Mouse (Mus musculus) kidney, postnatal 0 days (tissue): Measurements from ENCODE around the gene Dthd1. TPM values are rescaled to one million over a fixed set of nuclear protein-coding genes. Genes with fewer than 3 reads are reported as not detected.

Experiments used
- ATAC-seq: fragments of 200-750 bp; cut with Nextera tagmentation; replicated peaks from 2 replicates; pipeline ENCODE4 v1.8.0; 2017; ENCODE audit warnings: low read depth, moderate number of reproducible peaks, moderate TSS enrichment, moderate library complexity; ENCODE audit not compliant: low FRiP score
- DNase-seq: peaks from one replicate; pipeline ENCODE4 v3.0.0-alpha.2; 2016; ENCODE audit warnings: low spot score
- H3K27ac ChIP-seq: fragments of 300-500 bp; sonication (generic); 2 replicates; pipeline ENCODE4 v1.5.1; 2014; ENCODE audit warnings: mild to moderate bottlenecking
- H3K27me3 ChIP-seq: fragments of 300-500 bp; sonication (generic); 2 replicates; pipeline ENCODE4 v1.6.1; 2014; ENCODE audit warnings: low read length, mixed read lengths; ENCODE audit not compliant: insufficient read depth
- H3K36me3 ChIP-seq: fragments of 300-500 bp; sonication (generic); 2 replicates; pipeline ENCODE4 v1.6.1; 2014; ENCODE audit warnings: low read length, mixed read lengths; ENCODE audit not compliant: insufficient read depth
- H3K4me1 ChIP-seq: fragments of 300-500 bp; sonication (generic); replicated peaks from 2 replicates; pipeline ENCODE4 v1.6.1; 2014; ENCODE audit warnings: antibody characterized with exemption, low read length, mixed read lengths; ENCODE audit not compliant: insufficient read depth
- H3K4me2 ChIP-seq: fragments of 300-500 bp; sonication (generic); 2 replicates; pipeline ENCODE4 v1.6.1; 2014; ENCODE audit warnings: mild to moderate bottlenecking, low read length, moderate library complexity, mixed read lengths
- H3K4me3 ChIP-seq: fragments of 300-500 bp; sonication (generic); replicated peaks from 2 replicates; pipeline ENCODE4 v1.5.1; 2014; ENCODE audit warnings: low read depth, low read length
- H3K9ac ChIP-seq: fragments of 300-500 bp; sonication (generic); 2 replicates; pipeline ENCODE4 v1.6.1; 2014; ENCODE audit warnings: low read depth, low read length
- H3K9me3 ChIP-seq: fragments of 300-500 bp; sonication (generic); replicated peaks from 2 replicates; pipeline ENCODE4 v1.6.1; 2016; ENCODE audit warnings: low read length, inconsistent platforms, mixed read lengths
- CTCF ChIP-seq: IDR thresholded peaks from 2 replicates; pipeline ENCODE4 v1.5.1; 2016; ENCODE audit warnings: antibody characterized with exemption, low read depth, mild to moderate bottlenecking, moderate library complexity
- WGBS: fragments of 180-500 bp; shearing (Covaris S2); extraction: QIAGEN DNeasy Blood & Tissue Kit; methylation state at CpG from one replicate; pipeline ENCODE4 v1.1.7; 2014; 5-methylcytosine and 5-hydroxymethylcytosine counted together
- polyA plus RNA-seq: library from polyadenylated mRNA; unstranded; fragments of >200 nt; fragmentation: Nextera tagmentation; extraction: Ambion mirVana; gene quantifications from 2 replicates; pipeline ENCODE4 v1.2.1, GENCODE M21; 2015

Dthd1 gene
- polyA plus RNA-seq, 1 experiment from 2014 or later, result not detected

DNA sequence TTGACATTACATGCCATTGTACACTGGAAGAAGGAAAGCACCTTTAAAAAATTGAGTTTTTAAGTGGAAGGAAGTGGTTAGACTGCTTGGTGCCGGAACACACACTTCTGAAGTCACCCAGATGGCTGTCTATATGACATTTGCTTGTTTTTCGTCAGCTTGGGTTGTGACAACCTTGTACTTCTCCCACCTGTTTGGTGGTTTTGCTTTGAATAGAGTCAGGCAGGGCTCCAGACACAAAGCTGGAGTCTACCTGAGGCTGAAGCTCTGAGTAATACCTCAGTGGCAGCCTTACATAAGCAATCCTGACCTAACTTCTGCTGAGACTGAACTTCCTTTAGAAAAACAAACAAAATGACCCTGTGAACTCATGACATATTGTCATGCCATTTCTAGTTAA is 44.7 kb downstream of the Dthd1 start:
- H3K9ac ChIP-seq, result no peak overlapping the region
- ATAC-seq, result no peak

DNA sequence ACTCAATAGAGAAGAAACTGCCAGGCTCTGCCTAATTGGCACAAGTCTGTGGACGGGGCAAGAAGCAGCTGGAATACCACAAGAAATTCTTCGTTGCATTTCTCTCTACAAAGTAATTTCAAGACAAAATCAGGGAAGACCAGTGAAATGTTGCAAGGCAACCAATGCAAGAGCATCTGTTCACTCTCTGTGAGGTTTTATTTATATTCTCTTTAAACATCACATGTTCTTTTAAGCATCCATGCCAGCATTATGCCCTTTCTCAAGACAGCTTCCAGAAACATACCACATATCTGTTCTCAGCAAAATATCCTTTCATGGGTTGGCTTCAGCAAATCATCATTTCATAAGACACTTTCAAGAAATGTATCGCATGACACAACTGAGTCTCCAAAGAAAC is 50.7 kb downstream of the Dthd1 start:
- no peak overlapping the region for H3K9ac ChIP-seq
- no peak for TF ChIP-seq CTCF
- 81% methylated on average over 3 of the region's 3 CpGs for WGBS

More for the DNA sequence above, 44.7 kb downstream of the Dthd1 start:
- Histone ChIP-seq H3K36me3 (no peaks in the 10 kb centered on the region), H3K4me3 (no peak overlapping the region), H3K27me3 (no peaks in the 10 kb centered on the region), H3K4me1 (no peaks in the 10 kb centered on the region), H3K4me2 (no peak overlapping the region), H3K9me3 (no peaks in the 10 kb centered on the region), H3K27ac (no peak overlapping the region)
- WGBS, result 59% methylated on average over 2 of the region's 2 CpGs
- no peak for TF ChIP-seq CTCF
- no peak for DNase-seq

DNA sequence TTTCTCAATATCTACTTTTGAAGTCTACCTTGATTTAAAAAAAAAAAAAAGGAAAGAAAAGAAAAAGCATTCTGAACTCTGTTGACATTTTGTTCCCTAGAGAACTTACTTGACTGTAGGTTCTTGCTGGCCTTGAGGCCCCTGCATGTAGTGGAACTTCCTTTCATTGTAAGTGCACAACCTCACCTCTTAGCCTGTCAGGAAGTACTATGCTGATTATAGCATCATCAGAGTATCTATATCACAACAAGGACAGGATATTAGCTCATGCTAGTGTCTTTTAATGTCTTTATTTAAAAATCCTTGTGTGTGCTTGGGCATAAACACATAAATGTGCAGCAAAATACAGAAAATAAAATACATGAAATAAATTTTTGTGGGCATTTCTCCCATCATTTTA is 53.4 kb downstream of the Dthd1 start:
- Histone ChIP-seq H3K4me2 (no peak overlapping the region), H3K36me3 (no peaks in the 10 kb centered on the region), H3K27ac (no peak overlapping the region), H3K4me1 (no peaks in the 10 kb centered on the region), H3K9ac (no peak overlapping the region), H3K4me3 (no peak overlapping the region), H3K27me3 (no peaks in the 10 kb centered on the region), H3K9me3 (no peaks in the 10 kb centered on the region)
- no peak for TF ChIP-seq CTCF
- ATAC-seq (no peak), DNase-seq (peak; percentile 2)

More for the DNA sequence above, 50.7 kb downstream of the Dthd1 start:
- Histone ChIP-seq H3K4me3 (no peak overlapping the region), H3K27ac (no peak overlapping the region), H3K27me3 (no peaks in the 10 kb centered on the region), H3K4me2 (no peak overlapping the region), H3K4me1 (no peaks in the 10 kb centered on the region), H3K36me3 (no peaks in the 10 kb centered on the region), H3K9me3 (no peaks in the 10 kb centered on the region)
- DNase-seq, result no peak
- ATAC-seq, result no peak

DNA sequence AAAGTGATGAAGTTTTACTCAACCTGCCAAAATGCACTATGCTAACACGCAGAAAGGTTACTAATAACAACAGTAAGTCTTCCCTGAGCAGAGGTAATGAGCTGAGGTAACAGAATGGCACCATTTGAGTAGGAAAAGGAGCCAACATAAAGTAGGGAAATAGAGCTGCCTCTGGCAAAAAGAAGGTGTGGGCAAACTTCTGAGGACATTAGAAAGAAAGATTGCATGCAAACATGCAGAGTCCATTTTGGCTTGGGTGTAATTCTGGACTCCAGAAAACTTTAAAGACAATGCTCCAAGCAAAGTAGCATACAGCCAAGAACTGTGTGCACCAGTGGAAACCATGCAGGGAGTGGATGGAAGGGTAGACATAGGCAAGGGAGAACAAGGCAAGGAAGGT is 65.9 kb downstream of the Dthd1 start:
- H3K4me1 ChIP-seq, result no peaks in the 10 kb centered on the region

DNA sequence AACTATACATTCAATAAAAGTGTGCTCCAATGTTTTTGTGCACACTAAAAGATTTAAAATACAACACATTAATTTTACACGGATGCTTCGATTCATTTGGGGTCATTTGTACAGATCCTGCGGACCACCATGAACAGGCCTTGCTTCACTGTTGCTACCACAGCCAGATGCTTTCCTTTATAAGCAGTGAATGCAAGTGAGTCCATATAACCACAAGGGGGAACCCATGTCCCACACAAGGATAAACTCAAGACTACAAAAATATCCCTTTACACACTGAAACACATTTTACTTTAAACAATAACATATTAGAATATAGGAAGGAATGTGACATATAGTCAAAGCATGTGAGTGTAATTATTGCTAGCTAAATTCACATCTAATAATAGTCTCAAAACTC is 81.7 kb downstream of the Dthd1 start:
- ATAC-seq, result no peak
- TF ChIP-seq CTCF, result peak; percentile 79
- H3K4me1 ChIP-seq, result no peaks in the 10 kb centered on the region
- no peaks in the 10 kb centered on the region for H3K9me3 ChIP-seq
- no peaks in the 10 kb centered on the region for H3K36me3 ChIP-seq
- no peak overlapping the region for H3K4me3 ChIP-seq
- no peak overlapping the region for H3K9ac ChIP-seq
- 62% methylated on average over 3 of the region's 3 CpGs for WGBS
- H3K27me3 ChIP-seq, result no peaks in the 10 kb centered on the region
- H3K27ac ChIP-seq, result no peak overlapping the region
- DNase-seq, result peak; percentile 74
- H3K4me2 ChIP-seq, result no peak overlapping the region

More for the DNA sequence above, 65.9 kb downstream of the Dthd1 start:
- Histone ChIP-seq H3K9ac (no peak overlapping the region), H3K4me3 (no peak overlapping the region), H3K27ac (no peak overlapping the region), H3K4me2 (no peak overlapping the region), H3K27me3 (no peaks in the 10 kb centered on the region), H3K36me3 (no peaks in the 10 kb centered on the region), H3K9me3 (no peaks in the 10 kb centered on the region)
- 56% methylated on average over 1 of the region's 1 CpGs for WGBS
- DNase-seq (no peak), ATAC-seq (no peak)
- no peak for TF ChIP-seq CTCF

DNA sequence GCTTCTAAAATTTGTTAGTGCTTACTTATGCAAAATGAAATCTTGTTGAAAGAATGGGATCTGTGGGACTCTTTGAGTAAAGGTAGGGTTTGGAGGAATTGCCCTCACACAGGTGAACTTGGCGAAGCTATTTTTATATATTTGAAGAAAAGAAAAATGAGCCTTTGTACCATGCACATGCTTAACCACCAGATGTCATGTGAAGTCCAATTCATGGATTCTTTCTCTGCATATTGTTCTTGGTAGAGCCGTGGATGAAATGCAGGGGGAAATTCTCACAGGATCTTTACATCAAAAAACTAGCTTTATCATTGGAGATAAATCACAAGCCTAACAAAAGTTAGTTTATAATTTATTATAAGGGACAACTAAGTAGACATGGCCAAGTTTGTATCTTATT is 93.3 kb downstream of the Dthd1 start:
- ATAC-seq, result no peak
- Histone ChIP-seq H3K27me3 (no peaks in the 10 kb centered on the region), H3K9ac (no peak overlapping the region), H3K4me1 (no peaks in the 10 kb centered on the region), H3K27ac (no peak overlapping the region), H3K4me2 (no peak overlapping the region), H3K9me3 (no peaks in the 10 kb centered on the region), H3K36me3 (no peaks in the 10 kb centered on the region), H3K4me3 (no peak overlapping the region)
- DNase-seq, result no peak
- peak; percentile 44; the same call in 1 of the 2 replicates for TF ChIP-seq CTCF
- WGBS, result 67% methylated on average over 2 of the region's 2 CpGs

DNA sequence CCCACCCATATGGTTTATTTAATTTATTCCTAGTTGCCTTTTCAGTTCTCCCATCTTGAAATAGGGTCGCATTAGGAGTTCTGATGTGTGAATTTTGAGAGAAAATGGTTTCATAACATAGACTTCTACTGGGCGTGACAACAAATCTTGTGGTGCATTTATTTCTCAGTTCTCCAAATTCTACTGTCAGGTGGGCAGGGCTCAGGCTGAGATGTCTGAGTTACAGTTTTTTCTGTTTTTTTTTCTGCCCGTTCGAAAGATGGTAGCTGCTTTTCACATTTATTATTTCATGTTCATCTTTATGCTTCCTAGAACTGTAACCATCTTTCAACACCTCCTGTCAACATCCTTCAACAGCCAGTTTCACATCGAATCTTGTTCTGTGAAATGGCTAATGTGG is 95.5 kb downstream of the Dthd1 start:
- no peaks in the 10 kb centered on the region for H3K36me3 ChIP-seq
- no peak overlapping the region for H3K9ac ChIP-seq
- H3K27ac ChIP-seq, result no peak overlapping the region
- DNase-seq (no peak), ATAC-seq (no peak)
- no peak for TF ChIP-seq CTCF
- no peaks in the 10 kb centered on the region for H3K27me3 ChIP-seq
- no peaks in the 10 kb centered on the region for H3K9me3 ChIP-seq
- WGBS, result 88% methylated on average over 5 of the region's 5 CpGs
- no peak overlapping the region for H3K4me2 ChIP-seq
- no peaks in the 10 kb centered on the region for H3K4me1 ChIP-seq
- H3K4me3 ChIP-seq, result no peak overlapping the region
